Mouse (Mus musculus) lung, postnatal 36 days (tissue): Measurements from ENCODE around the gene Ttc4.

ENCODE experiments used
- DNase-seq: peaks from one replicate; pipeline ENCODE4 v3.0.0; 2022; ENCODE audit warnings: mixed read lengths

Gene Ttc4

GRCm38 (mm10) chr4:106650833-106651527 is 27.8 kb downstream of the Ttc4 start, which contains the start of gene Pars2:
Gene Pars2, plus strand, starts transcription at chr4:106651069.
- peak; percentile 97 for DNase-seq

- DNase-seq = no peak
These were observed 31.6 kb downstream of the Ttc4 start for GRCm38 (mm10) chr4:106647137-106647536.

- DNase-seq = no peak
These were observed 32.9 kb downstream of the Ttc4 start for GRCm38 (mm10) chr4:106645797-106646196.

- no peak for DNase-seq
These were observed 34.5 kb downstream of the Ttc4 start for GRCm38 (mm10) chr4:106644218-106644610.

GRCm38 (mm10) chr4:106643483-106644217 is 35.1 kb downstream of the Ttc4 start:
- no peak for DNase-seq

GRCm38 (mm10) chr4:106634086-106634479 is 44.7 kb downstream of the Ttc4 start:
- DNase-seq = no peak

- DNase-seq = no peak
These were observed 45.3 kb downstream of the Ttc4 start for GRCm38 (mm10) chr4:106633281-106634085.

- DNase-seq = no peak
These were observed 46.4 kb downstream of the Ttc4 start for GRCm38 (mm10) chr4:106632313-106632712.

- peak; percentile 80 for DNase-seq
These were observed 48.2 kb downstream of the Ttc4 start for GRCm38 (mm10) chr4:106630333-106631220.

- DNase-seq = no peak
These were observed 49.4 kb downstream of the Ttc4 start for GRCm38 (mm10) chr4:106629374-106629773.

GRCm38 (mm10) chr4:106628650-106629360 is 49.9 kb downstream of the Ttc4 start:
- peak; percentile 21 for DNase-seq

GRCm38 (mm10) chr4:106627809-106628208 is 50.9 kb downstream of the Ttc4 start:
- DNase-seq = no peak

GRCm38 (mm10) chr4:106624271-106624670 is 54.5 kb downstream of the Ttc4 start:
- DNase-seq = peak; percentile 48

- DNase-seq = no peak
These were observed 56.0 kb downstream of the Ttc4 start for GRCm38 (mm10) chr4:106622712-106623111.

GRCm38 (mm10) chr4:106622030-106622493 is 56.7 kb downstream of the Ttc4 start, which contains the start of gene Ttc22:
Gene Ttc22, plus strand, starts transcription at chr4:106622432.
- peak; percentile 83 for DNase-seq

GRCm38 (mm10) chr4:106621428-106621827 is 57.3 kb downstream of the Ttc4 start:
- DNase-seq = no peak

- DNase-seq = no peak
These were observed 59.8 kb downstream of the Ttc4 start for GRCm38 (mm10) chr4:106618898-106619297.

- DNase-seq = no peak
These were observed 61.7 kb downstream of the Ttc4 start, which contains the start of gene Lexm for GRCm38 (mm10) chr4:106617056-106617455. Gene Lexm, minus strand, starts transcription at chr4:106617241.

- DNase-seq = no peak
These were observed 63.1 kb downstream of the Ttc4 start for GRCm38 (mm10) chr4:106615637-106616036.

- DNase-seq = no peak
These were observed 63.9 kb downstream of the Ttc4 start for GRCm38 (mm10) chr4:106614881-106615280.

- peak; percentile 68 for DNase-seq
These were observed 64.5 kb downstream of the Ttc4 start for GRCm38 (mm10) chr4:106614180-106614797.
